Comparison of ENCODE assay signal across 9 mouse cellular contexts in the genomic region with DNA sequence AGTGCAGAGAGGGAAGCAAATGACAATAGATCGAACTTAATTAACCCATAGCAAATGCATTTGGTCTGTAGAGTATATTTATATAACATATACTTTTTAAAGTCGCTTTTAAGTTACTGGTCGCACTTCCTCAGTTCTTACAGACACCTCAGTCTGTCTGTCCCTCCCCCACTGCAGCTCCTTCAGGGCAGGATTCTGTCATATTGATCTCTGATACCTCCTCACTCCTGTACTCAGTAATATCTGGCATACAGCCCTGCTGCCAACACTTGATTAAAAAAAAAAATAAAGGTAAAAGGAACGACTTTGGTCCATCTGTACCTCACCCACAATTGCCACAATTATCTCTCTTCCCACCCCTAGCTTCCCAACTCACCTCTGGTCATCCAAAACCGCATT. TPM values are rescaled to one million over a fixed set of nuclear protein-coding genes. Genes with fewer than 3 reads are reported as not detected.
DNase-seq lines count a peak whose midpoint lies in the region; ATAC-seq and TF ChIP-seq lines count a peak whose summit lies in the region.
"Had no signal": no experiment of that assay in that cellular context is flagged by ENCODE, and none has a peak within 500 bp of the region (broad histone marks: within the 10 kb centered on the region; RNA-seq: fewer than 3 reads in every experiment).

No protein-coding gene starts in this region.

- H3K4me2 ChIP-seq in heart, embryonic 14.5 days (ENCODE audit: low read length), result peak overlapping the region; percentile 88
- peak overlapping the region; percentile 68 for H3K4me2 ChIP-seq in forebrain, postnatal 0 days (ENCODE audit: low read depth)
- peak overlapping the region; percentile 97 for H3K4me2 ChIP-seq in liver, postnatal 0 days (ENCODE audit: low read depth, low read length)

- H3K9ac ChIP-seq in heart, embryonic 14.5 days (ENCODE audit: low read length), result peak overlapping the region; percentile 79
- peak overlapping the region; percentile 78; the same call in 1 of the 2 replicates for H3K9ac ChIP-seq in ES-E14 (ENCODE audit: insufficient read depth, low read depth, low read length, poor library complexity, severe bottlenecking)
- H3K9ac ChIP-seq in forebrain, postnatal 0 days, result peak overlapping the region; percentile 60
- peak overlapping the region; percentile 85 for H3K9ac ChIP-seq in liver, postnatal 0 days (replicated peaks)

- no peak for ATAC-seq in heart, embryonic 14.5 days (ENCODE audit: insufficient number of reproducible peaks, insufficient read depth, low FRiP score, low read depth)
- ATAC-seq in forebrain, postnatal 0 days, result 0 out of 2 replicates have a peak, but pooled peaks have one; percentile 2
- no peak for ATAC-seq in liver, postnatal 0 days
- no peak for ATAC-seq in monocyte, adult 5-6 weeks (replicated peaks; ENCODE audit: insufficient number of reproducible peaks, low FRiP score, low TSS enrichment, poor library complexity, severe bottlenecking)

- DNase-seq in heart, adult 18-20 months, result no peak
- no peak for DNase-seq in ES-E14 (ENCODE audit: low read depth, low spot score)
- DNase-seq in forebrain, postnatal 0 days, result no peak
- DNase-seq in liver, postnatal 0 days, result no peak
- no peak for DNase-seq in thymus, adult 18-20 months
- no peak for DNase-seq in layer of hippocampus, adult 11-12 months (ENCODE audit: low spot score)

- peak overlapping the region; percentile 63 for H3K4me3 ChIP-seq in heart, embryonic 14.5 days (ENCODE audit: control insufficient read depth in 1 of 2, insufficient read depth in 1 of 2, low read depth in 1 of 2, low read length in 2 of 2)
- H3K4me3 ChIP-seq in ES-E14 (ENCODE audit: insufficient read depth in 1 of 2, low read depth in 1 of 2, low read length in 2 of 2, poor library complexity in 1 of 2, severe bottlenecking in 1 of 2), result peak overlapping the region; percentile 89 to 95; a peak in 3 of 4 replicates
- H3K4me3 ChIP-seq in forebrain, postnatal 0 days (ENCODE audit: low read depth, low read length), result peak overlapping the region; percentile 48
- H3K4me3 ChIP-seq in liver, postnatal 0 days (ENCODE audit: low read depth, low read length), result peak overlapping the region; percentile 81

- H3K9me3 ChIP-seq in heart, embryonic 14.5 days (ENCODE audit: control insufficient read depth, low read length), result no peaks in the 10 kb centered on the region
- H3K9me3 ChIP-seq in ES-E14 (ENCODE audit: control insufficient read depth, insufficient read depth, low read depth, low read length), result no peaks in the 10 kb centered on the region
- H3K9me3 ChIP-seq in forebrain, postnatal 0 days (ENCODE audit: low read length), result no peaks in the 10 kb centered on the region
- no peaks in the 10 kb centered on the region for H3K9me3 ChIP-seq in liver, postnatal 0 days (ENCODE audit: low read length)

- WGBS in heart, embryonic 14.5 days, result 37% methylated on average over 5 of the region's 5 CpGs
- WGBS in forebrain, postnatal 0 days, result 42% methylated on average over 5 of the region's 5 CpGs
- 30% methylated on average over 5 of the region's 5 CpGs for WGBS in liver, postnatal 0 days (ENCODE audit: insufficient replicate concordance)

- TF ChIP-seq EP300 in liver, postnatal 0 days (IDR thresholded peaks at IDR 0.05; ENCODE audit: low read depth), result no peak

- peak overlapping the region in 1 of 2 experiments; percentile 77; a peak in 2 of 4 replicates for H3K27ac ChIP-seq in heart, embryonic 14.5 days (replicated peaks in 1 of 2; ENCODE audit: control insufficient read depth in 1 of 2, insufficient read depth in 1 of 2, low read depth in 2 of 2, low read length in 2 of 2)
- H3K27ac ChIP-seq in ES-E14 (ENCODE audit: insufficient read depth, low read depth, low read length, poor library complexity, severe bottlenecking), result no peak overlapping the region
- H3K27ac ChIP-seq in forebrain, postnatal 0 days (ENCODE audit: low read depth, low read length), result no peak overlapping the region
- H3K27ac ChIP-seq in liver, postnatal 0 days (ENCODE audit: low read depth), result peak overlapping the region; percentile 94

- no peak for TF ChIP-seq CTCF in forebrain, postnatal 0 days (IDR thresholded peaks at IDR 0.05; ENCODE audit: low read depth)
- no peak for TF ChIP-seq CTCF in liver, postnatal 0 days (IDR thresholded peaks at IDR 0.05; ENCODE audit: low read depth)

- H3K36me3 ChIP-seq in heart, embryonic 14.5 days (ENCODE audit: control insufficient read depth, insufficient read depth, low read length), result peaks cover 49% of the 10 kb centered on the region
- H3K36me3 ChIP-seq in ES-E14 (ENCODE audit: control insufficient read depth, insufficient read depth, low read length, poor library complexity, severe bottlenecking), result peaks cover 13% of the 10 kb centered on the region; the same call in 1 of the 2 replicates
- H3K36me3 ChIP-seq in forebrain, postnatal 0 days (ENCODE audit: insufficient read depth), result peaks cover 19% of the 10 kb centered on the region
- H3K36me3 ChIP-seq in liver, postnatal 0 days (replicated peaks; ENCODE audit: insufficient read depth, low read length), result peaks cover 34% of the 10 kb centered on the region

- in situ Hi-C loops in ES-E14 (cut with MboI; ENCODE audit: low sequenced_read_pairs in 2 of 2, unreplicated experiment in 2 of 2), result no loop called here

- no peaks in the 10 kb centered on the region for H3K27me3 ChIP-seq in heart, embryonic 14.5 days (ENCODE audit: control insufficient read depth, insufficient read depth, low read length)
- H3K27me3 ChIP-seq in forebrain, postnatal 0 days (ENCODE audit: insufficient read depth, low read length), result no peaks in the 10 kb centered on the region
- H3K27me3 ChIP-seq in liver, postnatal 0 days (ENCODE audit: insufficient read depth, low read length), result no peaks in the 10 kb centered on the region

- H3K4me1 ChIP-seq in heart, embryonic 14.5 days (ENCODE audit: control insufficient read depth in 2 of 2, insufficient read depth in 2 of 2, low read length in 2 of 2), result peaks cover 3 to 17% of the 10 kb centered on the region in 2 experiments; a peak in 3 of 4 replicates
- peaks cover 2 to 19% of the 10 kb centered on the region in 2 experiments; a peak in 2 of 4 replicates for H3K4me1 ChIP-seq in ES-E14 (ENCODE audit: control insufficient read depth in 2 of 2, insufficient read depth in 2 of 2, low read length in 2 of 2, poor library complexity in 1 of 2)
- no peaks in the 10 kb centered on the region for H3K4me1 ChIP-seq in forebrain, postnatal 0 days (ENCODE audit: insufficient read depth)
- H3K4me1 ChIP-seq in liver, postnatal 0 days (ENCODE audit: insufficient read depth), result peaks cover 28% of the 10 kb centered on the region

TF ChIP-seq in ES-E14, 5 proteins besides CTCF, POLR2A, EP300 and RAD21:
- TF ChIP-seq ZNF384 (IDR thresholded peaks at IDR 0.05; ENCODE audit: low read depth, low read length) (no peak), CHD2 (IDR thresholded peaks at IDR 0.05; ENCODE audit: low read depth, low read length) (no peak), HCFC1 (IDR thresholded peaks at IDR 0.05; ENCODE audit: borderline replicate concordance, insufficient read depth, low read length) (no peak), ZC3H11A (IDR thresholded peaks at IDR 0.05; ENCODE audit: borderline replicate concordance, low read depth, low read length) (no peak), MAFK (IDR thresholded peaks at IDR 0.05; ENCODE audit: insufficient read depth, low read depth, low read length) (no peak)

RNA-seq across cellular contexts. Expression of a gene that starts 0.8 kb away (rescaled TPM):
- 22.6 and 22.7 TPM in 2 replicates for polyA plus RNA-seq in heart, embryonic 14.5 days (2014; fragmentation: Nextera tagmentation; extraction: Ambion mirVana)
- 10 to 100 TPM; 66.8 to 70.0 TPM for total RNA-seq in heart, adult 18-20 months (2021)
- total RNA-seq in ES-E14 (2012; rRNA removed), result 4.9 and 9.2 TPM in 2 replicates
- total RNA-seq in forebrain, postnatal 0 days (2014; rRNA removed), result 25.2 and 31.5 TPM in 2 replicates
- 53.2 and 55.6 TPM in 2 replicates for polyA plus RNA-seq in forebrain, postnatal 0 days (2015; fragmentation: Nextera tagmentation; extraction: Ambion mirVana)
- 17.3 and 19.2 TPM in 2 replicates for polyA plus RNA-seq in liver, postnatal 0 days (2015; fragmentation: Nextera tagmentation; extraction: Ambion mirVana)
- total RNA-seq in monocyte, adult 5-6 weeks (2017), result 10.5 to 13.0 TPM (median 12.1 TPM) in 3 replicates

RNA-seq across cellular contexts. Expression of a gene that starts 6.4 kb away (rescaled TPM):
- 224 and 250 TPM in 2 replicates for polyA plus RNA-seq in heart, embryonic 14.5 days (2014; fragmentation: Nextera tagmentation; extraction: Ambion mirVana)
- 100 to 1,000 TPM; 276 to 319 TPM for total RNA-seq in heart, adult 18-20 months (2021)
- total RNA-seq in ES-E14 (2012; rRNA removed), result 32.8 and 59.5 TPM in 2 replicates
- total RNA-seq in forebrain, postnatal 0 days (2014; rRNA removed), result 136 and 138 TPM in 2 replicates
- 219 and 238 TPM in 2 replicates for polyA plus RNA-seq in forebrain, postnatal 0 days (2015; fragmentation: Nextera tagmentation; extraction: Ambion mirVana)
- 162 and 180 TPM in 2 replicates for polyA plus RNA-seq in liver, postnatal 0 days (2015; fragmentation: Nextera tagmentation; extraction: Ambion mirVana)
- total RNA-seq in monocyte, adult 5-6 weeks (2017), result 318 to 422 TPM (median 336 TPM) in 3 replicates

RNA-seq across cellular contexts. Expression of a gene that starts 6.6 kb away (rescaled TPM):
- 225 and 229 TPM in 2 replicates for polyA plus RNA-seq in heart, embryonic 14.5 days (2014; fragmentation: Nextera tagmentation; extraction: Ambion mirVana)
- total RNA-seq in heart, adult 18-20 months (2021), result 100 to 1,000 TPM; 142 to 145 TPM
- total RNA-seq in ES-E14 (2012; rRNA removed), result 44.0 and 74.3 TPM in 2 replicates
- 76.2 and 137 TPM in 2 replicates for total RNA-seq in forebrain, postnatal 0 days (2014; rRNA removed)
- polyA plus RNA-seq in forebrain, postnatal 0 days (2015; fragmentation: Nextera tagmentation; extraction: Ambion mirVana), result 171 and 193 TPM in 2 replicates
- 222 and 231 TPM in 2 replicates for polyA plus RNA-seq in liver, postnatal 0 days (2015; fragmentation: Nextera tagmentation; extraction: Ambion mirVana)
- total RNA-seq in monocyte, adult 5-6 weeks (2017), result 275 to 334 TPM (median 300 TPM) in 3 replicates

RNA-seq across cellular contexts. Expression of a gene that starts 7.2 kb away (rescaled TPM):
- polyA plus RNA-seq in heart, embryonic 14.5 days (2014; fragmentation: Nextera tagmentation; extraction: Ambion mirVana), result 12.7 and 13.1 TPM in 2 replicates
- total RNA-seq in heart, adult 18-20 months (2021), result 10 to 100 TPM; 25.4 to 29.9 TPM
- 13.1 and 33.7 TPM in 2 replicates for total RNA-seq in ES-E14 (2012; rRNA removed)
- total RNA-seq in forebrain, postnatal 0 days (2014; rRNA removed), result 13.5 and 24.2 TPM in 2 replicates
- polyA plus RNA-seq in forebrain, postnatal 0 days (2015; fragmentation: Nextera tagmentation; extraction: Ambion mirVana), result 17.0 and 18.9 TPM in 2 replicates
- 8.5 and 9.6 TPM in 2 replicates for polyA plus RNA-seq in liver, postnatal 0 days (2015; fragmentation: Nextera tagmentation; extraction: Ambion mirVana)
- total RNA-seq in monocyte, adult 5-6 weeks (2017), result 25.1 to 38.5 TPM (median 38.4 TPM) in 3 replicates

RNA-seq across cellular contexts. Expression of a gene that starts 8.9 kb away (rescaled TPM):
- polyA plus RNA-seq in heart, embryonic 14.5 days (2014; fragmentation: Nextera tagmentation; extraction: Ambion mirVana), result 97.6 and 102 TPM in 2 replicates
- 100 to 1,000 TPM; 172 to 176 TPM for total RNA-seq in heart, adult 18-20 months (2021)
- total RNA-seq in ES-E14 (2012; rRNA removed), result 0.71 and 1.6 TPM in 2 replicates
- 0.23 TPM in 1 of 2 replicates, not detected in the other for total RNA-seq in forebrain, postnatal 0 days (2014; rRNA removed)
- 0.20 and 0.22 TPM in 2 replicates for polyA plus RNA-seq in forebrain, postnatal 0 days (2015; fragmentation: Nextera tagmentation; extraction: Ambion mirVana)
- 1.8 and 4.6 TPM in 2 replicates for polyA plus RNA-seq in liver, postnatal 0 days (2015; fragmentation: Nextera tagmentation; extraction: Ambion mirVana)
- total RNA-seq in monocyte, adult 5-6 weeks (2017), result not detected in 3 replicates
- total RNA-seq: left cerebral cortex, postnatal 36 days had no signal
